Mouse (Mus musculus) hindbrain, postnatal 0 days (tissue): ENCODE data around the gene Frem2. TPM values are rescaled to one million over a fixed set of nuclear protein-coding genes. Genes with fewer than 3 reads are reported as not detected.
A peak's percentile ranks its signal among the peaks of the same experiment; 100 is the strongest.

Experiments used
- ATAC-seq: fragments of 200-750 bp; cut with Nextera tagmentation; 2 replicates; pipeline ENCODE4 v1.8.0; 2017; ENCODE audit warnings: mild to moderate bottlenecking, moderate TSS enrichment, moderate library complexity
- DNase-seq: peaks from one replicate; pipeline ENCODE4 v3.0.0-alpha.2; 2015; ENCODE audit warnings: low spot score
- H3K27ac ChIP-seq: fragments of 300-500 bp; sonication (generic); 2 replicates; pipeline ENCODE4 v1.5.1; 2014; ENCODE audit warnings: mild to moderate bottlenecking
- H3K27me3 ChIP-seq: fragments of 300-500 bp; sonication (generic); 2 replicates; pipeline ENCODE4 v1.6.1; 2014; ENCODE audit warnings: low read length, mixed read lengths; ENCODE audit not compliant: insufficient read depth
- H3K36me3 ChIP-seq: fragments of 300-500 bp; sonication (generic); 2 replicates; pipeline ENCODE4 v1.6.1; 2014; ENCODE audit warnings: low read length, mixed read lengths; ENCODE audit not compliant: insufficient read depth
- H3K4me1 ChIP-seq: fragments of 300-500 bp; sonication (generic); 2 replicates; pipeline ENCODE4 v1.6.1; 2014; ENCODE audit warnings: antibody characterized with exemption, low read length, mixed read lengths; ENCODE audit not compliant: insufficient read depth
- H3K4me2 ChIP-seq: fragments of 300-500 bp; sonication (generic); 2 replicates; pipeline ENCODE4 v1.6.1; 2014; ENCODE audit warnings: low read depth, mild to moderate bottlenecking, low read length, moderate library complexity, mixed read lengths
- H3K4me3 ChIP-seq: fragments of 300-500 bp; sonication (generic); 2 replicates; pipeline ENCODE4 v1.5.1; 2014; ENCODE audit warnings: low read length
- H3K9ac ChIP-seq: fragments of 300-500 bp; sonication (generic); replicated peaks from 2 replicates; pipeline ENCODE4 v1.6.1; 2014; ENCODE audit warnings: mild to moderate bottlenecking, low read length, moderate library complexity, mixed read lengths
- H3K9me3 ChIP-seq: fragments of 300-500 bp; sonication (generic); 2 replicates; pipeline ENCODE4 v1.6.1; 2016; ENCODE audit warnings: low read length, mixed read lengths
- CTCF ChIP-seq: IDR thresholded peaks from 2 replicates; pipeline ENCODE4 v1.5.1; 2016; ENCODE audit warnings: antibody characterized with exemption, control low read depth, low read depth
- WGBS: fragments of 180-500 bp; shearing (Covaris S2); extraction: QIAGEN DNeasy Blood & Tissue Kit; methylation state at CpG from one replicate; pipeline ENCODE4 v1.1.7; 2014; 5-methylcytosine and 5-hydroxymethylcytosine counted together
- polyA plus RNA-seq: library from polyadenylated mRNA; unstranded; fragments of >200 nt; fragmentation: Nextera tagmentation; extraction: Ambion mirVana; gene quantifications from 2 replicates; pipeline ENCODE4 v1.2.1, GENCODE M21; 2015
- total RNA-seq: library from RNA; depleted of rRNA; stranded (reverse); fragments of >200 nt; gene quantifications from 2 replicates; pipeline ENCODE4 v1.2.3, GENCODE M21; 2014

Frem2 gene
- total and polyA plus RNA-seq, 2 experiments from 2014 or later: 1.7 to 17.6 TPM

DNA sequence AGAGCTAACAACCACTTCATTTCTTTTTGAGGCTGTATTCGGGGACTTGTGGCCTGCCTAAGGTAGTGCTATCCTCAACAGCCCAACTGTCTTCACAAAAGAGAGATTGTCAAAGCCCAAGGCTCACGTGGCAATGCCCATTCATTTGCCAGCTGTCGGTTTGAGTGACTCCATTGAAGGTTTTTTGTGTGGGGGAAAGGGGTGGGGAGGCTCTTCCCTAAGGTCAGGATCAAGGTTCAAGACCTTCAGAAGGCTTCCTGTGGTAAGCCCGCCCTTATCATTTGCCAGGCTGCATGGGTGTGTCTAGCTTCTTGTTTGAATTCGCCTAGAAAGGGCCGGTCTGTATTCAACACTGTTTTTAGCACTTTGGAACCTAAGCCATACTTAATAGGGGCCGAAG, 95.3 kb downstream of the Frem2 start:
- TF ChIP-seq CTCF: no peak
- Histone ChIP-seq H3K27ac (no peak overlapping the region), H3K9ac (no peak overlapping the region), H3K4me1 (no peaks in the 10 kb centered on the region), H3K4me3 (no peak overlapping the region), H3K27me3 (no peaks in the 10 kb centered on the region), H3K9me3 (no peaks in the 10 kb centered on the region), H3K36me3 (no peaks in the 10 kb centered on the region), H3K4me2 (no peak overlapping the region)
- no peak for DNase-seq
- ATAC-seq: no peak
- 49% methylated on average over 7 of the region's 7 CpGs for WGBS

- DNase-seq (no peak), ATAC-seq (no peak)
- WGBS: 42% methylated on average over 6 of the region's 6 CpGs
- no peak overlapping the region for H3K4me2 ChIP-seq
- no peaks in the 10 kb centered on the region for H3K36me3 ChIP-seq
- TF ChIP-seq CTCF: no peak
- no peaks in the 10 kb centered on the region for H3K9me3 ChIP-seq
- no peak overlapping the region for H3K9ac ChIP-seq
- no peaks in the 10 kb centered on the region for H3K27me3 ChIP-seq
- H3K4me3 ChIP-seq: no peak overlapping the region
- no peak overlapping the region for H3K27ac ChIP-seq
- no peaks in the 10 kb centered on the region for H3K4me1 ChIP-seq
Observed at GRCm38 (mm10) chr3:53559056-53559455, 98.1 kb downstream of the Frem2 start.

DNA sequence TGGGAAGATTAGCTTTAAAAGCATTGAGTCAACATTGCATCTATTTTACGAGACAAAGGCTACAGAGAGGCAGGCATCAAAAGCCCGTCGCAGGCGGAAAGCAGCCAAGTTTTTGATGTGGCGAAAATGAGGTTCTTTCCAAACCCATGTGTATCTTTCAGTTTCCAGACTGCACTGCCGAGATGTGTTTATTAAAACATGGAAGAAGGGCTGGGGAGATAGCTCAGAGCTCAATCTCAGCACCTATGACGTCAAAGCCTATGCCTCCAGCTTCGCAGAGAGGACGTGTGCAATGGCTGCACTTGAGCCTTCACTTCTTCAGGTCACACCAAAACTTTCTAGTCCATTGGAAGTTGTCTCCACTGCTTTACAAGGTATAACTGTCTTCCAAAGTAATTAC, 98.9 kb downstream of the Frem2 start:
- peak overlapping the region; percentile 33; the same call in 1 of the 2 replicates for H3K27ac ChIP-seq
- no peaks in the 10 kb centered on the region for H3K27me3 ChIP-seq
- ATAC-seq (no peak), DNase-seq (peak; percentile 16)
- H3K9ac ChIP-seq: no peak overlapping the region
- no peaks in the 10 kb centered on the region for H3K9me3 ChIP-seq
- no peaks in the 10 kb centered on the region for H3K36me3 ChIP-seq
- TF ChIP-seq CTCF: no peak
- no peak overlapping the region for H3K4me3 ChIP-seq
- WGBS: 64% methylated on average over 9 of the region's 9 CpGs
- no peak overlapping the region for H3K4me2 ChIP-seq
- no peaks in the 10 kb centered on the region for H3K4me1 ChIP-seq

- Histone ChIP-seq H3K9ac (no peak overlapping the region), H3K9me3 (no peaks in the 10 kb centered on the region), H3K27ac (peak overlapping the region; percentile 33; the same call in 1 of the 2 replicates), H3K4me2 (no peak overlapping the region), H3K36me3 (no peaks in the 10 kb centered on the region), H3K4me3 (no peak overlapping the region), H3K4me1 (no peaks in the 10 kb centered on the region), H3K27me3 (no peaks in the 10 kb centered on the region)
- ATAC-seq (peak; percentile 91), DNase-seq (peak; percentile 79)
- peak; percentile 10; the same call in 1 of the 2 replicates for TF ChIP-seq CTCF
- WGBS: 50% methylated on average over 16 of the region's 16 CpGs
Observed at GRCm38 (mm10) chr3:53557388-53558214, 99.6 kb downstream of the Frem2 start.

DNA sequence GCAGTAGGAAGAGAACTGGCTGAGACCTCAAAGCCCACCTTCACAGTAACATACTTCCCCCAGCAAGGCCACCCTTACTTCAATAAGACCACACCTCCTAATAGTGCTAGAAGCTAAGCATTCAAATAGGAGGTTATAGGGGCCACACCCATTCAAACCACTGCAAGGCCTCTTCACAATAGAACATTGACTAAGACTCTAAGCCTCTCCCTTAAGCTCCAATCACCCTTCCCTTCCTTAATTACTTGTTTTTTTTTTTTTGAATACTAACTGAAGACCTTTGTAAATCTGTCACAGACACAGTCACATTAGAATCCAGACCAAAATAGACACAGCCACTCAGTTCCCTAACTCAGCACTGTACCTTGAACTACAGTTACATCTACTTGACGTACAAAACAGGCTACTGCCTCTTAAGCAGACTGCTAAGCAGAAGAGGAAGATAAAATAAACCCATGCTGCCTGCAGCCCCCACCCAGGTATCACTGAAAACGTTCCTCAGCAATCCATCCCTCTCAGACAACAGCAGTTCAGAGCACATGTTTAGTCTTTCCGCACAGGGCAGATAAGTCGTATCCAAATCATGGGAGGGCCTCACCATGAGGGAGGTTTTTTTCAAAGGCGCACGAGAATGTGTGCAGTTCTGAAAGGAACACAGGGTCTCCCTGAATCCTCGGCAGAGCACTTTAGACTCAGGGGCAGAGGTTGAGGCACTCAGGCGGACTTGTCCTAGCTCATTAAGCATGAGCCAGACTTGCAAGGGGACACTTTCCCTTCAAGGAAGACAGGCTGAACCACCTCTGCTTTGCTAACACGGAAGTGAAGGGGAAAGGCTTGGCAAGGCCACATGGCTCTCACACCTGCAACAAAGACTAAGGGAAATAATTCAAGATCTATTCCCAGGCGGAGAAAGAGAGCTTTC, 101.9 kb downstream of the Frem2 start:
- H3K27me3 ChIP-seq: no peaks in the 10 kb centered on the region

GRCm38 (mm10) chr3:53552691-53553090, 104.5 kb downstream of the Frem2 start:
- Histone ChIP-seq H3K9me3 (no peaks in the 10 kb centered on the region), H3K27me3 (no peaks in the 10 kb centered on the region), H3K4me1 (no peaks in the 10 kb centered on the region), H3K4me2 (no peak overlapping the region), H3K9ac (no peak overlapping the region), H3K27ac (no peak overlapping the region), H3K4me3 (no peak overlapping the region), H3K36me3 (no peaks in the 10 kb centered on the region)
- DNase-seq: no peak
- no peak for TF ChIP-seq CTCF
- 89% methylated on average over 7 of the region's 7 CpGs for WGBS
- no peak for ATAC-seq

More for the DNA sequence above, 101.9 kb downstream of the Frem2 start:
- DNase-seq (no peak), ATAC-seq (no peak)
- no peaks in the 10 kb centered on the region for H3K9me3 ChIP-seq
- no peak for TF ChIP-seq CTCF
- no peak overlapping the region for H3K27ac ChIP-seq
- 74% methylated on average over 10 of the region's 10 CpGs for WGBS
- no peak overlapping the region for H3K9ac ChIP-seq
- H3K4me2 ChIP-seq: no peak overlapping the region
- H3K4me1 ChIP-seq: no peaks in the 10 kb centered on the region
- H3K4me3 ChIP-seq: no peak overlapping the region
- H3K36me3 ChIP-seq: no peaks in the 10 kb centered on the region
